Mouse (Mus musculus) liver, adult 2 months (tissue): ENCODE measurements around the gene Zfp652.

Source experiments
- CTCF ChIP-seq: fragments of 200-500 bp; IDR thresholded peaks from 2 replicates; pipeline ENCODE4 v1.5.1; 2011; ENCODE audit warnings: low read depth, low read length, control low read depth
- POLR2A ChIP-seq: fragments of 200-500 bp; IDR thresholded peaks from 2 replicates; pipeline ENCODE4 v1.6.1; 2011; ENCODE audit warnings: low read length, control low read depth; ENCODE audit not compliant: insufficient read depth; ENCODE audit errors: extremely low read depth

GRCm38 (mm10) chr11:95688515-95688914 is 24.0 kb upstream of the Zfp652 start:
- TF ChIP-seq CTCF (no peak), POLR2A (no peak)
